Mouse (Mus musculus): ENCODE measurements around the gene Hcn2. TPM values are rescaled to one million over a fixed set of nuclear protein-coding genes. Genes with fewer than 3 reads are reported as not detected.
A peak's percentile ranks its signal among the peaks of the same experiment; 100 is the strongest.
"Not testable (repeated sequence)": the region's sequence is repeated elsewhere in the genome, so short reads cannot be mapped to it uniquely, and the experiment has no call there.

Hcn2 gene
- polyA plus RNA-seq, 1 experiment = not detected

GRCm38 (mm10) chr10:79756660-79757059 is 40.2 kb downstream of the Hcn2 start:
- no peak overlapping the region for H3K27ac ChIP-seq (ENCODE audit: control insufficient read depth, insufficient read depth, low read depth, low read length, poor library complexity)
- WGBS = 92% methylated on average over 24 of the region's 24 CpGs
- TF ChIP-seq POLR2A (IDR thresholded peaks at IDR 0.05; ENCODE audit: borderline replicate concordance, control insufficient read depth, low read depth, low read length) (no peak), CTCF (IDR thresholded peaks at IDR 0.05; ENCODE audit: control insufficient read depth, insufficient read depth, low read length) (no peak)
- no peaks in the 10 kb centered on the region for H3K4me1 ChIP-seq (ENCODE audit: control insufficient read depth, insufficient read depth, low read length)
- no peak overlapping the region for H3K4me3 ChIP-seq (replicated peaks; ENCODE audit: control insufficient read depth, low read depth, low read length)

- H3K4me1 ChIP-seq (ENCODE audit: control insufficient read depth, insufficient read depth, low read length); H3K4me3 ChIP-seq (replicated peaks; ENCODE audit: control insufficient read depth, low read depth, low read length); H3K27ac ChIP-seq (ENCODE audit: control insufficient read depth, insufficient read depth, low read depth, low read length, poor library complexity): not testable (repeated sequence)
- 90% methylated on average over 1 of the region's 1 CpGs for WGBS
Measured at GRCm38 (mm10) chr10:79759675-79760074, 43.2 kb downstream of the Hcn2 start.

GRCm38 (mm10) chr10:79760603-79761143 is 44.2 kb downstream of the Hcn2 start:
- Histone ChIP-seq H3K4me3 (replicated peaks; ENCODE audit: control insufficient read depth, low read depth, low read length) (no peak overlapping the region), H3K27ac (ENCODE audit: control insufficient read depth, insufficient read depth, low read depth, low read length, poor library complexity) (no peak overlapping the region), H3K4me1 (ENCODE audit: control insufficient read depth, insufficient read depth, low read length) (peaks cover 2% of the 10 kb centered on the region; the same call in 1 of the 2 replicates)
- 72% methylated on average over 11 of the region's 11 CpGs for WGBS
- TF ChIP-seq POLR2A (IDR thresholded peaks at IDR 0.05; ENCODE audit: borderline replicate concordance, control insufficient read depth, low read depth, low read length) (no peak), CTCF (IDR thresholded peaks at IDR 0.05; ENCODE audit: control insufficient read depth, insufficient read depth, low read length) (no peak)

- 77% methylated on average over 3 of the region's 3 CpGs for WGBS
- Histone ChIP-seq H3K4me3 (replicated peaks; ENCODE audit: control insufficient read depth, low read depth, low read length) (no peak overlapping the region), H3K4me1 (ENCODE audit: control insufficient read depth, insufficient read depth, low read length) (peaks cover 4% of the 10 kb centered on the region; the same call in 1 of the 2 replicates), H3K27ac (ENCODE audit: control insufficient read depth, insufficient read depth, low read depth, low read length, poor library complexity) (no peak overlapping the region)
- TF ChIP-seq POLR2A (IDR thresholded peaks at IDR 0.05; ENCODE audit: borderline replicate concordance, control insufficient read depth, low read depth, low read length) (no peak), CTCF (IDR thresholded peaks at IDR 0.05; ENCODE audit: control insufficient read depth, insufficient read depth, low read length) (no peak)
Measured at GRCm38 (mm10) chr10:79762875-79763274, 46.4 kb downstream of the Hcn2 start.

GRCm38 (mm10) chr10:79764234-79764633 is 47.8 kb downstream of the Hcn2 start:
- Histone ChIP-seq H3K4me3 (replicated peaks; ENCODE audit: control insufficient read depth, low read depth, low read length) (no peak overlapping the region), H3K27ac (ENCODE audit: control insufficient read depth, insufficient read depth, low read depth, low read length, poor library complexity) (no peak overlapping the region), H3K4me1 (ENCODE audit: control insufficient read depth, insufficient read depth, low read length) (peaks cover 4% of the 10 kb centered on the region; the same call in 1 of the 2 replicates)
- TF ChIP-seq POLR2A (IDR thresholded peaks at IDR 0.05; ENCODE audit: borderline replicate concordance, control insufficient read depth, low read depth, low read length) = no peak
- TF ChIP-seq CTCF (IDR thresholded peaks at IDR 0.05; ENCODE audit: control insufficient read depth, insufficient read depth, low read length) = no peak
- 55% methylated on average over 7 of the region's 7 CpGs for WGBS

- TF ChIP-seq CTCF (IDR thresholded peaks at IDR 0.05; ENCODE audit: control insufficient read depth, insufficient read depth, low read length) = no peak
- TF ChIP-seq POLR2A (IDR thresholded peaks at IDR 0.05; ENCODE audit: borderline replicate concordance, control insufficient read depth, low read depth, low read length) = no peak
Measured at GRCm38 (mm10) chr10:79765228-79765745, 48.9 kb downstream of the Hcn2 start.

GRCm38 (mm10) chr10:79766001-79766507 is 49.6 kb downstream of the Hcn2 start:
- peak overlapping the region; percentile 50; the same call in 1 of the 2 replicates for H3K27ac ChIP-seq (ENCODE audit: control insufficient read depth, insufficient read depth, low read depth, low read length, poor library complexity)
- H3K4me1 ChIP-seq (ENCODE audit: control insufficient read depth, insufficient read depth, low read length) = peaks cover 4% of the 10 kb centered on the region; the same call in 1 of the 2 replicates
- 5% methylated on average over 16 of the region's 16 CpGs for WGBS
- TF ChIP-seq CTCF (IDR thresholded peaks at IDR 0.05; ENCODE audit: control insufficient read depth, insufficient read depth, low read length) (no peak), POLR2A (IDR thresholded peaks at IDR 0.05; ENCODE audit: borderline replicate concordance, control insufficient read depth, low read depth, low read length) (no peak)
- peak overlapping the region; percentile 92 for H3K4me3 ChIP-seq (replicated peaks; ENCODE audit: control insufficient read depth, low read depth, low read length)

More at GRCm38 (mm10) chr10:79765228-79765745, 48.9 kb downstream of the Hcn2 start:
- no peak overlapping the region for H3K27ac ChIP-seq (ENCODE audit: control insufficient read depth, insufficient read depth, low read depth, low read length, poor library complexity)
- no peak overlapping the region for H3K4me3 ChIP-seq (replicated peaks; ENCODE audit: control insufficient read depth, low read depth, low read length)
- peaks cover 4% of the 10 kb centered on the region; the same call in 1 of the 2 replicates for H3K4me1 ChIP-seq (ENCODE audit: control insufficient read depth, insufficient read depth, low read length)
- 75% methylated on average over 2 of the region's 2 CpGs for WGBS

- 1% methylated on average over 99 of the region's 101 CpGs for WGBS
- H3K4me1 ChIP-seq (ENCODE audit: control insufficient read depth, insufficient read depth, low read length) = peaks cover 4% of the 10 kb centered on the region; the same call in 1 of the 2 replicates
- TF ChIP-seq CTCF (IDR thresholded peaks at IDR 0.05; ENCODE audit: control insufficient read depth, insufficient read depth, low read length) (no peak), POLR2A (IDR thresholded peaks at IDR 0.05; ENCODE audit: borderline replicate concordance, control insufficient read depth, low read depth, low read length) (peak; percentile 56; the same call in 1 of the 2 replicates)
- H3K4me3 ChIP-seq (replicated peaks; ENCODE audit: control insufficient read depth, low read depth, low read length) = peak within 1 kb of the TSS; percentile 92
- peak within 1 kb of the TSS; percentile 50 for H3K27ac ChIP-seq (ENCODE audit: control insufficient read depth, insufficient read depth, low read depth, low read length, poor library complexity)
Measured at GRCm38 (mm10) chr10:79766508-79767325, 50.3 kb downstream of the Hcn2 start, which contains the start of gene Rnf126. TSS of gene Rnf126 (minus strand) at chr10:79766952.

Measured in bone marrow, adult 2 months (tissue).